24 mouse cellular contexts compared by ENCODE assay signal in the genomic region with DNA sequence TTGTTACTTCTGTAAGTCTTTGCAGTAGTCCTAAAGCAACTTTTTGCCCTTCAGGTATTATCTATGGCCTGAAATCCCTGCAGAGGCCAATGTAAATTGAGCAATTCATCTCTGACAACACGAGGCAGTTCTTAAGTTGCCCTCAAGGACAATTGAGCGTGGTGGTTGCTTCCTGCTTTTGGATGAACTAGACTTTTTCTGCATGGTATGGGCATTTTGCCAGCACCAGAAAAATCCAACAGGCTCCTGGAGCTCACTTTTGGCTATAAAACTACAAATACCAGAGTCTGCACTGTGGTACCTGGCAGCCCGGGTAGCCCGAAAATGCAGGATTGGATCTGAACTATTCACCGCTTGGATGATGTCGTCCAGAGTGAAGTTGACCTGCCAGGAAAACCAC. TPM values are rescaled to one million over a fixed set of nuclear protein-coding genes. Genes with fewer than 3 reads are reported as not detected.
DNase-seq lines count a peak whose midpoint lies in the region; ATAC-seq and TF ChIP-seq lines count a peak whose summit lies in the region.
"Had no signal": no experiment of that assay in that cellular context is flagged by ENCODE, and none has a peak within 500 bp of the region (broad histone marks: within the 10 kb centered on the region; RNA-seq: fewer than 3 reads in every experiment).

No protein-coding gene starts in this region.

- CTCF ChIA-PET in Patski (lab: Charles Lee): interaction anchor here (1.1 kb wide), 1 partner anchor 11 kb away, joined by 3 read pairs; no protein-coding TSS in a partner anchor

- WGBS in intestine, postnatal 0 days: 67% methylated on average over 6 of the region's 6 CpGs
- WGBS in intestine, embryonic 16.5 days: 70% methylated on average over 6 of the region's 6 CpGs

- no peaks in the 10 kb centered on the region for H3K4me1 ChIP-seq in intestine, postnatal 0 days (replicated peaks; ENCODE audit: control insufficient read depth, insufficient read depth, low read length)
- peaks cover 6% of the 10 kb centered on the region; the same call in 1 of the 2 replicates for H3K4me1 ChIP-seq in intestine, embryonic 16.5 days (ENCODE audit: control insufficient read depth, insufficient read depth, low read length)
- H3K4me1 ChIP-seq: embryonic facial prominence, embryonic 12.5 days; forebrain, embryonic 12.5 days; hindbrain, embryonic 15.5 days had no signal

- POLR2A ChIA-PET in Patski (lab: Charles Lee): interaction anchor here (1.3 kb wide), 1 partner anchor 20 kb away, joined by 3 read pairs; no protein-coding TSS in a partner anchor

- ATAC-seq in intestine, postnatal 0 days: 0 out of 2 replicates have a peak, but pooled peaks have one; percentile 20
- no peak for ATAC-seq in intestine, embryonic 16.5 days
- ATAC-seq in Patski: peak; percentile 38
- ATAC-seq: forebrain, embryonic 16.5 days had no signal

- TF ChIP-seq CTCF in intestine, postnatal 0 days (IDR thresholded peaks at IDR 0.05; ENCODE audit: low read depth): no peak
- no peak for TF ChIP-seq CTCF in Patski (IDR thresholded peaks at IDR 0.05)

- DNase-seq in 416B (ENCODE audit: low read depth): peak; percentile 67
- DNase-seq in Patski (ENCODE audit: low read depth, low spot score): peak; percentile 30
- DNase-seq in adrenal gland, postnatal 36 days: peak; percentile 32 to 56
- no peak for DNase-seq in T-cell, adult 2 months (ENCODE audit: low spot score)
- no peak for DNase-seq in heart, adult 11 months
- DNase-seq in layer of hippocampus, postnatal 36 days: no peak
- DNase-seq: cerebellum, adult 2 months; cerebellum, postnatal 25 days; gastrocnemius, postnatal 10 days; heart, postnatal 36 days; kidney, adult 2 months had no signal

- no peaks in the 10 kb centered on the region for H3K36me3 ChIP-seq in intestine, postnatal 0 days (ENCODE audit: control insufficient read depth, insufficient read depth)
- H3K36me3 ChIP-seq in intestine, embryonic 16.5 days (ENCODE audit: control insufficient read depth, insufficient read depth, low read length): no peaks in the 10 kb centered on the region
- H3K36me3 ChIP-seq: embryonic facial prominence, embryonic 12.5 days; forebrain, embryonic 12.5 days; heart, embryonic 13.5 days; hindbrain, embryonic 15.5 days had no signal

- H3K9ac ChIP-seq in intestine, postnatal 0 days (ENCODE audit: low read depth, low read length): no peak overlapping the region
- no peak overlapping the region for H3K9ac ChIP-seq in intestine, embryonic 16.5 days (ENCODE audit: low read depth, low read length)
- H3K9ac ChIP-seq: embryonic facial prominence, embryonic 12.5 days; forebrain, embryonic 12.5 days; heart, embryonic 13.5 days; hindbrain, embryonic 15.5 days had no signal

- in situ Hi-C loops in Patski (cut with MboI; ENCODE audit: low pct_unique_long_range_greater_than_20kb): loop anchor here (10.0 kb wide), 1 partner anchor 59 kb away; no protein-coding TSS in a partner anchor

- H3K27ac ChIP-seq in intestine, postnatal 0 days (ENCODE audit: low read depth, low read length): no peak overlapping the region
- H3K27ac ChIP-seq in intestine, embryonic 16.5 days (ENCODE audit: low read length): no peak overlapping the region
- H3K27ac ChIP-seq: embryonic facial prominence, embryonic 12.5 days; forebrain, embryonic 12.5 days; heart, embryonic 13.5 days; hindbrain, embryonic 15.5 days had no signal

- H3K9me3 ChIP-seq in intestine, postnatal 0 days (ENCODE audit: control insufficient read depth): no peaks in the 10 kb centered on the region
- no peaks in the 10 kb centered on the region for H3K9me3 ChIP-seq in intestine, embryonic 16.5 days (ENCODE audit: control insufficient read depth, low read length)
- H3K9me3 ChIP-seq: embryonic facial prominence, embryonic 12.5 days; forebrain, embryonic 12.5 days; heart, embryonic 13.5 days; hindbrain, embryonic 15.5 days had no signal

- H3K27me3 ChIP-seq in intestine, postnatal 0 days (replicated peaks; ENCODE audit: control insufficient read depth, insufficient read depth, low read length): no peaks in the 10 kb centered on the region
- H3K27me3 ChIP-seq in intestine, embryonic 16.5 days (replicated peaks; ENCODE audit: control insufficient read depth, insufficient read depth, low read length): no peaks in the 10 kb centered on the region
- H3K27me3 ChIP-seq in Patski: no peaks in the 10 kb centered on the region
- H3K27me3 ChIP-seq: embryonic facial prominence, embryonic 12.5 days; forebrain, embryonic 12.5 days; heart, embryonic 13.5 days; hindbrain, embryonic 15.5 days had no signal

- H3K4me3 ChIP-seq in intestine, postnatal 0 days (ENCODE audit: low read depth, low read length): no peak overlapping the region
- no peak overlapping the region for H3K4me3 ChIP-seq in intestine, embryonic 16.5 days (ENCODE audit: low read length)
- H3K4me3 ChIP-seq: embryonic facial prominence, embryonic 12.5 days; forebrain, embryonic 12.5 days; heart, embryonic 13.5 days; hindbrain, embryonic 15.5 days had no signal

- H3K4me2 ChIP-seq in intestine, postnatal 0 days (replicated peaks; ENCODE audit: low read depth): no peak overlapping the region
- H3K4me2 ChIP-seq in intestine, embryonic 16.5 days (ENCODE audit: low read depth, low read length): no peak overlapping the region
- H3K4me2 ChIP-seq: embryonic facial prominence, embryonic 12.5 days; forebrain, embryonic 12.5 days; heart, embryonic 13.5 days; hindbrain, embryonic 15.5 days had no signal

RNA-seq across cellular contexts. Expression of gene Gm4871, which starts 27.0 kb away (rescaled TPM):
- polyA plus RNA-seq in intestine, postnatal 0 days (2015; fragmentation: Nextera tagmentation; extraction: Ambion mirVana): not detected in 2 replicates
- polyA plus RNA-seq in intestine, embryonic 16.5 days (2015; fragmentation: Nextera tagmentation; extraction: Ambion mirVana): not detected in 2 replicates
- not detected for polyA plus RNA-seq in Patski (2021)
- not detected for total RNA-seq in adrenal gland, postnatal 36 days (2021)
- not detected for total RNA-seq in layer of hippocampus, postnatal 36 days (2021)
- total RNA-seq: gastrocnemius, postnatal 10 days; granulocyte monocyte progenitor cell, adult 5-6 weeks; heart, postnatal 36 days had no signal
- polyA plus RNA-seq: C2C12; cerebellum, adult 2 months; cortical plate, adult 2 months; embryonic facial prominence, embryonic 12.5 days; forebrain, embryonic 12.5 days; forebrain, embryonic 16.5 days; frontal cortex, adult 2 months; heart, embryonic 13.5 days; heart, postnatal 0 days; hindbrain, embryonic 11.5 days; hindbrain, embryonic 15.5 days; kidney, adult 2 months had no signal

RNA-seq across cellular contexts. Expression of gene 1700018F24Rik, which starts 37.2 kb away (rescaled TPM):
- polyA plus RNA-seq in intestine, postnatal 0 days (2015; fragmentation: Nextera tagmentation; extraction: Ambion mirVana): not detected in 2 replicates
- not detected in 2 replicates for polyA plus RNA-seq in intestine, embryonic 16.5 days (2015; fragmentation: Nextera tagmentation; extraction: Ambion mirVana)
- not detected for polyA plus RNA-seq in Patski (2021)
- total RNA-seq in adrenal gland, postnatal 36 days (2021): not detected
- total RNA-seq in layer of hippocampus, postnatal 36 days (2021): not detected
- total RNA-seq: gastrocnemius, postnatal 10 days; granulocyte monocyte progenitor cell, adult 5-6 weeks; heart, postnatal 36 days had no signal
- polyA plus RNA-seq: C2C12; cerebellum, adult 2 months; cortical plate, adult 2 months; embryonic facial prominence, embryonic 12.5 days; forebrain, embryonic 12.5 days; forebrain, embryonic 16.5 days; frontal cortex, adult 2 months; heart, embryonic 13.5 days; heart, postnatal 0 days; hindbrain, embryonic 11.5 days; hindbrain, embryonic 15.5 days; kidney, adult 2 months had no signal

RNA-seq across cellular contexts. Expression of gene Smurf1, which starts 39.9 kb away (rescaled TPM):
- polyA plus RNA-seq in intestine, postnatal 0 days (2015; fragmentation: Nextera tagmentation; extraction: Ambion mirVana): 7.4 and 8.2 TPM in 2 replicates
- polyA plus RNA-seq in intestine, embryonic 16.5 days (2015; fragmentation: Nextera tagmentation; extraction: Ambion mirVana): 3.5 and 5.0 TPM in 2 replicates
- 50.0 TPM for polyA plus RNA-seq in Patski (2021)
- 10 to 100 TPM; 18.6 to 24.8 TPM for total RNA-seq in adrenal gland, postnatal 36 days (2021)
- 10 to 100 TPM; 28.7 to 29.9 TPM for total RNA-seq in layer of hippocampus, postnatal 36 days (2021)

Comparison
In these comparisons a context has a peak if more than half of its experiments do, and no peak if none do; other contexts are left out.
1. DNase-seq: peak in 416B (single experiment), Patski (single experiment) and adrenal gland, postnatal 36 days (2 of 2); none in T-cell, adult 2 months (single experiment), heart, adult 11 months (single experiment) and layer of hippocampus, postnatal 36 days (0 of 2).